Mouse (Mus musculus): ENCODE measurements around the gene Creb3l2.

DNA sequence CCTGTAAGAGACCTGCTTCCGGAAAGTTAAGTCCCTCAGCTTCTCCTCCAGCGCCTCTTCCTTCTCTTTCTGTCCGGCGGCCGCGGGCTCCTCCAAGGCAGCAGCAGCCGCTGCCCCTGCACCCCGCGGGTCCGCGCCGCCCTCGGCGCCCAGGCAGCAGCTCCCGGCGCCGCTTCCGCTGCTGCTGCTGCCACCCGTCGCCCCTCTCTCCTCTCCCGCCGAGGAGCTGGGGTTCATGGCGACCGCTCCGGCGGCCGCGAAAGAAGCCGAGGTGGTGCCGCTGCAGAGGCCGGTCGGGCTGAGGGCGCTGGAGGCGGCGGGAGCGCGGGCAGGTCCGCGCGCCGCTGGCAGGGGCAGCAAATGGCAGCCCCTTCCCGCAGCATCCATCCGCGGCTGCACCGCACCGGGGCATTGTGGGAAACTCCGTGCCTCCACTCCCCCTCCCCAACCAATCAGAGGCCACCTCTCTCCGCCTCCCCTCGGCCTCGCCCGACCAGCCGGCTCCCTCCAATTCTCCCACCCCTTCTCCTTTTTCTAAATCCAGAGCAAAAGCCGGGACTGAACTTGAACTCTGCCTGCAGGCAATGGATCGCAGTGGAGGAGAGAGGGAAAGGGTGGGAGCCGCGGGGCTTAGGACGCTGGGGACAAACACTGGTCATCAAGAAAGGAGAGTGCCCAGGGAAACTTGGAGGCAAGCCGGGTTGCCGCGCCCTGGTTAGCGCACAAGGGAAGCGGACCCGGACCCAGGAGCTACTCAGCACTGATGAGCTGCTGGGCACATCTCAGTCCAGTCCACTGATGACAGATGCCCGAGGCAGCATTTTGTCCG is 142.2 kb downstream of the Creb3l2 start, which contains the start of gene Dgki:
- no peak for TF ChIP-seq POLR2A (IDR thresholded peaks at IDR 0.05; ENCODE audit: low read depth, low read length)
- no peak for TF ChIP-seq CTCF (IDR thresholded peaks at IDR 0.05; ENCODE audit: extremely low read depth, insufficient read length, insufficient replicate concordance, low read depth, low read length)
